Mouse (Mus musculus): ENCODE results near the gene Lcn2. TPM values are rescaled to one million over a fixed set of nuclear protein-coding genes. Genes with fewer than 3 reads are reported as not detected.
A peak's percentile ranks its signal among the peaks of the same experiment; 100 is the strongest.

Lcn2 gene
- total RNA-seq, 2 experiments from 2014 or later: 1.1 to 3.9 TPM

GRCm38 (mm10) chr2:32413936-32414335, 25.9 kb upstream of the Lcn2 start:
- DNase-seq: peak in 1 of 2 experiments; percentile 51

GRCm38 (mm10) chr2:32412742-32413531, 24.9 kb upstream of the Lcn2 start:
- DNase-seq: no peak

GRCm38 (mm10) chr2:32411407-32411806, 23.4 kb upstream of the Lcn2 start:
- no peak for DNase-seq

- DNase-seq: no peak
Observed at GRCm38 (mm10) chr2:32408429-32409424, 20.7 kb upstream of the Lcn2 start.

GRCm38 (mm10) chr2:32407144-32407824, 19.2 kb upstream of the Lcn2 start:
- DNase-seq: no peak

GRCm38 (mm10) chr2:32404663-32405062, 16.6 kb upstream of the Lcn2 start:
- DNase-seq: peak; percentile 94 to 95

GRCm38 (mm10) chr2:32396695-32397094, 8.6 kb upstream of the Lcn2 start:
- no peak for DNase-seq

GRCm38 (mm10) chr2:32395946-32396621, 8.0 kb upstream of the Lcn2 start:
- DNase-seq: peak; percentile 93 to 94

GRCm38 (mm10) chr2:32395484-32395945, 7.5 kb upstream of the Lcn2 start, which contains the start of gene Ptges2:
TSS of gene Ptges2 (plus strand) at chr2:32395896.
- peak; percentile 92 to 93 for DNase-seq

GRCm38 (mm10) chr2:32394973-32395372, 6.9 kb upstream of the Lcn2 start:
- DNase-seq: peak; percentile 55 to 63

GRCm38 (mm10) chr2:32392063-32392462, 4.0 kb upstream of the Lcn2 start:
- DNase-seq: peak in 1 of 2 experiments; percentile 40

GRCm38 (mm10) chr2:32390871-32391270, 2.8 kb upstream of the Lcn2 start:
- no peak for DNase-seq

- no peak for DNase-seq
Observed at GRCm38 (mm10) chr2:32389157-32389556, 1.1 kb upstream of the Lcn2 start.

GRCm38 (mm10) chr2:32382689-32383088, 5.4 kb downstream of the Lcn2 start:
- no peak for DNase-seq

GRCm38 (mm10) chr2:32381775-32382223, 6.3 kb downstream of the Lcn2 start, which contains the start of gene 1110008P14Rik:
TSS of gene 1110008P14Rik (minus strand) at chr2:32381938.
- peak; percentile 98 to 99 for DNase-seq

- DNase-seq: peak; percentile 59 to 62
Observed at GRCm38 (mm10) chr2:32381141-32381774, 6.8 kb downstream of the Lcn2 start.

GRCm38 (mm10) chr2:32380001-32380500, 8.0 kb downstream of the Lcn2 start:
- DNase-seq: peak; percentile 80 to 86

- DNase-seq: no peak
Observed at GRCm38 (mm10) chr2:32376963-32377362, 11.1 kb downstream of the Lcn2 start.

GRCm38 (mm10) chr2:32375317-32375940, 12.6 kb downstream of the Lcn2 start:
- no peak for DNase-seq

- DNase-seq: no peak
Observed at GRCm38 (mm10) chr2:32374191-32374590, 13.9 kb downstream of the Lcn2 start.

Measured in adrenal gland, postnatal 36 days (tissue).